Mouse (Mus musculus) embryonic facial prominence, embryonic 12.5 days (tissue): Measurements from ENCODE around the gene Tpd52l1. TPM values are rescaled to one million over a fixed set of nuclear protein-coding genes. Genes with fewer than 3 reads are reported as not detected.

Experiments used
- ATAC-seq: fragments of 200-750 bp; cut with Nextera tagmentation; 2 replicates; pipeline ENCODE4 v1.8.0; 2017; ENCODE audit not compliant: insufficient number of reproducible peaks, insufficient read depth, low FRiP score, low TSS enrichment
- H3K27ac ChIP-seq: fragments of 300-500 bp; sonication (generic); 2 replicates; pipeline ENCODE4 v1.5.1; 2016; ENCODE audit warnings: mild to moderate bottlenecking
- H3K27me3 ChIP-seq: fragments of 300-500 bp; sonication (generic); 2 replicates; pipeline ENCODE4 v1.6.1; 2016; ENCODE audit warnings: mild to moderate bottlenecking, moderate library complexity
- H3K36me3 ChIP-seq: fragments of 300-500 bp; sonication (generic); 2 replicates; pipeline ENCODE4 v1.6.1; 2016; ENCODE audit warnings: mild to moderate bottlenecking
- H3K4me1 ChIP-seq: fragments of 300-500 bp; sonication (generic); 2 replicates; pipeline ENCODE4 v1.6.1; 2016
- H3K4me2 ChIP-seq: fragments of 300-500 bp; sonication (generic); replicated peaks from 2 replicates; pipeline ENCODE4 v1.6.1; 2016; ENCODE audit warnings: mild to moderate bottlenecking, moderate library complexity
- H3K4me3 ChIP-seq: fragments of 300-500 bp; sonication (generic); 2 replicates; pipeline ENCODE4 v1.5.1; 2016; ENCODE audit warnings: mild to moderate bottlenecking
- H3K9ac ChIP-seq: fragments of 300-500 bp; sonication (generic); 2 replicates; pipeline ENCODE4 v1.6.1; 2016; ENCODE audit warnings: mild to moderate bottlenecking, moderate library complexity
- H3K9me3 ChIP-seq: fragments of 300-500 bp; sonication (generic); 2 replicates; pipeline ENCODE4 v1.6.1; 2016; ENCODE audit warnings: mild to moderate bottlenecking, moderate library complexity
- WGBS: fragments of 180-500 bp; shearing (Covaris S2); methylation state at CpG from one replicate; pipeline ENCODE4 v1.1.7; 2016; 5-methylcytosine and 5-hydroxymethylcytosine counted together
- polyA plus RNA-seq: library from polyadenylated mRNA; unstranded; fragments of >200 nt; fragmentation: Nextera tagmentation; extraction: Ambion mirVana; gene quantifications from 2 replicates; pipeline ENCODE4 v1.2.1, GENCODE M21; 2016

Tpd52l1 gene
- polyA plus RNA-seq, 1 experiment from 2014 or later = 49.7 TPM

GRCm38 (mm10) chr10:31331225-31331775 is 114.5 kb downstream of the Tpd52l1 start:
- ATAC-seq = no peak
- Histone ChIP-seq H3K27ac (no peak overlapping the region), H3K36me3 (peaks cover 11% of the 10 kb centered on the region; the same call in 1 of the 2 replicates), H3K4me2 (no peak overlapping the region), H3K9me3 (no peaks in the 10 kb centered on the region), H3K4me3 (no peak overlapping the region), H3K27me3 (no peaks in the 10 kb centered on the region), H3K4me1 (no peaks in the 10 kb centered on the region), H3K9ac (no peak overlapping the region)
- 83% methylated on average over 4 of the region's 4 CpGs for WGBS

- Histone ChIP-seq H3K9me3 (no peaks in the 10 kb centered on the region), H3K4me2 (no peak overlapping the region), H3K27me3 (no peaks in the 10 kb centered on the region), H3K27ac (no peak overlapping the region), H3K36me3 (peaks cover 19% of the 10 kb centered on the region; the same call in 1 of the 2 replicates), H3K4me1 (no peaks in the 10 kb centered on the region), H3K4me3 (no peak overlapping the region), H3K9ac (no peak overlapping the region)
- 90% methylated on average over 3 of the region's 3 CpGs for WGBS
- ATAC-seq = no peak
These were observed 115.3 kb downstream of the Tpd52l1 start for GRCm38 (mm10) chr10:31330286-31330962.

GRCm38 (mm10) chr10:31329436-31329835 is 116.3 kb downstream of the Tpd52l1 start:
- WGBS = 81% methylated on average over 1 of the region's 1 CpGs
- Histone ChIP-seq H3K4me2 (no peak overlapping the region), H3K27me3 (no peaks in the 10 kb centered on the region), H3K36me3 (peaks cover 19% of the 10 kb centered on the region; the same call in 1 of the 2 replicates), H3K9me3 (no peaks in the 10 kb centered on the region), H3K9ac (no peak overlapping the region), H3K4me1 (no peaks in the 10 kb centered on the region), H3K27ac (no peak overlapping the region), H3K4me3 (no peak overlapping the region)
- no peak for ATAC-seq

- Histone ChIP-seq H3K27ac (no peak overlapping the region), H3K4me1 (peaks cover 6% of the 10 kb centered on the region; the same call in 1 of the 2 replicates), H3K36me3 (peaks cover 30% of the 10 kb centered on the region), H3K27me3 (no peaks in the 10 kb centered on the region), H3K4me2 (no peak overlapping the region), H3K9me3 (no peaks in the 10 kb centered on the region), H3K9ac (no peak overlapping the region), H3K4me3 (no peak overlapping the region)
- no peak for ATAC-seq
- WGBS = 86% methylated on average over 5 of the region's 5 CpGs
These were observed 127.3 kb downstream of the Tpd52l1 start for GRCm38 (mm10) chr10:31318491-31318890.

DNA sequence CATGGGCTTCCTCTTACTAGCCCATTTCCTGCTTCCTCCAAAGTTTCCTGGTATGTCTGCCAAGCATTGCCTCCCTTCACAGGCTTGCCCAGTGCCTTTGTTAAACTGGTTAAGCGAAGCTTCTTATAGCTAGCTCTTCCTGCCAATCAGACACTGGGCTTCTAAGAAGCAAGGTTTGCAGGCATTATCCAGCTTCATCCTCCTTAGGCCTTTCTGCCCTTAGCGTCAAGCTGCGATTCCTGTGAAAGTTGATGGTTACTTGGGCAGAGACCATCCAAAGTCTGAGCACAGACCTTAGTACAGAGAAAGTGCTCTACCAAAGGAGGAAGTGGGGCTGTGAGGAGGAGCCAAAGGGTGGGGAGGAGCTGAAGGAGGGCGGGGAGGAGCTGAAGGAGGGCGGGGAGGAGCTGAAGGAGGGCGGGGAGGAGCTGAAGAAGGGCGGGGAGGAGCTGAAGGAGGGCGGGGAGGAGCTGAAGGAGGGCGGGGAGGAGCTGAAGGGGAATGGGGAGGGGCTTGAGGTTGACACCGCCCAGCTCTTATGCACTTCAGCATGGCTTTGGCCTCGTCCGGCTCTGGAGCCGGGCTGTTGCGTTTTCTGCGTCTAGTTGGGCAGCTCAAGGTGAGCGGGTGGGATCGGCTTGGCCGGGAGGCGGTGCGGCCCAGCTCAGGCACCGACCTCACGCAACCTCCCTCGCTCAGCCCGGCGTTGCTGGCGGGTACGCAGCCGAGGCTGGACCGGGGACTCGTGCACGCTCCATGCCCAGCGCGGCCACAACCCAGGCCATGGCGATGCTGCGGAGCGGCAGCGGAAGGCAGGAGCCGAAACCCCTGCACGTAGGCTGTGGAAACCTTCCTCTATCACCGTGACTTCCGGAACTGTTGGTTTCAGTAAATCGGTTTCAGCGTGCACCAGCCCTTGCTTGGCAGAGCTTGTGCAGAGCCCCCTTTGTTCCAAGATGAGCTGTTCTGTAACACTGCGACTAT is 132.6 kb downstream of the Tpd52l1 start, which contains the start of gene Hddc2:
Gene Hddc2 (plus strand): TSS at position 519 of the 984 bp plus-strand sequence.
- Histone ChIP-seq H3K27ac (peak within 1 kb of the TSS; percentile 92), H3K36me3 (peaks cover 15% of the 10 kb centered on the region), H3K4me3 (peak within 1 kb of the TSS; percentile 65), H3K9me3 (no peaks in the 10 kb centered on the region), H3K4me1 (peaks cover 6% of the 10 kb centered on the region; the same call in 1 of the 2 replicates), H3K4me2 (peak within 1 kb of the TSS; percentile 53), H3K9ac (peak within 1 kb of the TSS; percentile 75), H3K27me3 (no peaks in the 10 kb centered on the region)
- 3% methylated on average over 41 of the region's 44 CpGs for WGBS
- ATAC-seq = peak; percentile 95

DNA sequence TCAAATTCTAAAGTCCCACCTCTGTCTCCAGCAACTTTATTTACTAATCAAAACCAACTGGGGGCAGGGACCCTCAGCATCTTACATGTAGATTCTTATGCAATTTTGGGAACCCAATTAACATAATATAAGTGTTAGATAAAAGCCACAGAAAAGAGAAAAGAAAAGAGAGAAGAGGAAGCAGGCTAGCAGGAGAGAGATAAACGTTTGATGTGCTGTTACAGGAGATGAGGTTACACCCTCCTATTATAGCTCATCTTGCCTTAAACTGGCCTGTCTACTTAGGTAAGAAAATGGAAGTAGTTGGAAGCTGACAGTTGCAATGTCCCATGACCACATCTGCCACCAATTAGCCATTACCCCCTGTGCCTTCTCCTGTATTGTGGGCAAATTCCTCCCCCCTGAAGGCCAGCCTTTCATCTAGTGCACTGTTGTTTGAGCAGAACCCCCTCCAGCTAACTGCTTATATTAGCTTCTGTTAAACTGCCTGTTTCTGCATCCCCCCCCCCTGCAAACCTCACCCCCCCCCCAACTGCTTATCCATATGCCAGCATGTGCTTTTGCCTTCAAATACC is 138.6 kb downstream of the Tpd52l1 start:
- ATAC-seq = no peak
- Histone ChIP-seq H3K36me3 (no peaks in the 10 kb centered on the region), H3K4me3 (no peak overlapping the region), H3K9ac (no peak overlapping the region), H3K4me1 (peaks cover 8% of the 10 kb centered on the region; the same call in 1 of the 2 replicates), H3K9me3 (no peaks in the 10 kb centered on the region), H3K4me2 (no peak overlapping the region), H3K27ac (no peak overlapping the region), H3K27me3 (no peaks in the 10 kb centered on the region)
- 7% methylated on average over 1 of the region's 1 CpGs for WGBS

GRCm38 (mm10) chr10:31303446-31303845 is 142.3 kb downstream of the Tpd52l1 start:
- no peak overlapping the region for H3K27ac ChIP-seq
- no peaks in the 10 kb centered on the region for H3K27me3 ChIP-seq
- no peak overlapping the region for H3K9ac ChIP-seq
- ATAC-seq = no peak
- peaks cover 8% of the 10 kb centered on the region; the same call in 1 of the 2 replicates for H3K4me1 ChIP-seq
- no peak overlapping the region for H3K4me3 ChIP-seq
- H3K4me2 ChIP-seq = no peak overlapping the region
- 93% methylated on average over 2 of the region's 2 CpGs for whole genome bisulfite sequencing
- no peaks in the 10 kb centered on the region for H3K36me3 ChIP-seq
- no peaks in the 10 kb centered on the region for H3K9me3 ChIP-seq

DNA sequence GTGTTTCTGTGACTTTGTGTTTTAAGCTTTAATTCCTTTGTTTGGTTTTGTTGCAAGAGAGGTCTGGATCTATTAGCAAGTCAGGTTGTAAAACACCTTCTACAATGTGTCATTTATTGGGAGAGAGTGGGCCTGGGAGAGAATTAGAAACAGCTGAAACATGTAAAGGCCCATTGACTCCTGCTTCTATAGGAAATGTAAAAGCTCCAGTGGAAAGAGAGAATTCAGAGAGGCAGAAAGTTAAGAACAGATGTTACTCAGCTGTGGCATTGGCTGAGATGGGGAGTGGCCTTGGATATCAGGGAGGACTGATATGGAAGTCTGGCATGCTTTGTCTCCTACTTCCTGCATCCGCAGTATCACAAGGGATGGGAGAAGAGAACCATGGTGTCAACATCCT is 145.5 kb downstream of the Tpd52l1 start:
- Histone ChIP-seq H3K36me3 (no peaks in the 10 kb centered on the region), H3K27ac (no peak overlapping the region), H3K4me3 (no peak overlapping the region), H3K9ac (no peak overlapping the region), H3K4me1 (0 out of 2 replicates have a peak, but pooled peaks cover 3% of the 10 kb centered on the region), H3K4me2 (no peak overlapping the region), H3K27me3 (no peaks in the 10 kb centered on the region), H3K9me3 (no peaks in the 10 kb centered on the region)
- WGBS = 60% methylated on average over 1 of the region's 1 CpGs
- no peak for ATAC-seq

- Histone ChIP-seq H3K9me3 (no peaks in the 10 kb centered on the region), H3K4me3 (no peak overlapping the region), H3K27ac (no peak overlapping the region), H3K27me3 (no peaks in the 10 kb centered on the region), H3K4me1 (0 out of 2 replicates have a peak, but pooled peaks cover 3% of the 10 kb centered on the region), H3K9ac (no peak overlapping the region), H3K4me2 (no peak overlapping the region), H3K36me3 (no peaks in the 10 kb centered on the region)
- no peak for ATAC-seq
- WGBS = 37% methylated on average over 6 of the region's 6 CpGs
These were observed 146.7 kb downstream of the Tpd52l1 start for GRCm38 (mm10) chr10:31298921-31299574.

GRCm38 (mm10) chr10:31298263-31298662 is 147.5 kb downstream of the Tpd52l1 start:
- no peaks in the 10 kb centered on the region for H3K36me3 ChIP-seq
- no peak overlapping the region for H3K4me2 ChIP-seq
- no peak overlapping the region for H3K9ac ChIP-seq
- no peaks in the 10 kb centered on the region for H3K9me3 ChIP-seq
- H3K27ac ChIP-seq = no peak overlapping the region
- H3K4me1 ChIP-seq = 0 out of 2 replicates have a peak, but pooled peaks cover 3% of the 10 kb centered on the region
- H3K4me3 ChIP-seq = no peak overlapping the region
- no peak for ATAC-seq
- no peaks in the 10 kb centered on the region for H3K27me3 ChIP-seq
- WGBS = 50% methylated on average over 2 of the region's 2 CpGs

GRCm38 (mm10) chr10:31297106-31297505 is 148.7 kb downstream of the Tpd52l1 start:
- H3K27ac ChIP-seq = no peak overlapping the region; the same call in 1 of the 2 replicates
- H3K36me3 ChIP-seq = no peaks in the 10 kb centered on the region
- H3K9ac ChIP-seq = no peak overlapping the region
- H3K9me3 ChIP-seq = no peaks in the 10 kb centered on the region
- 0 out of 2 replicates have a peak, but pooled peaks cover 3% of the 10 kb centered on the region for H3K4me1 ChIP-seq
- no peaks in the 10 kb centered on the region for H3K27me3 ChIP-seq
- no peak for ATAC-seq
- no peak overlapping the region for H3K4me2 ChIP-seq
- 54% methylated on average over 4 of the region's 4 CpGs for WGBS
- no peak overlapping the region for H3K4me3 ChIP-seq
